Mouse (Mus musculus) gastrocnemius, postnatal 10 days (tissue): ENCODE data around the gene Espn. TPM values are rescaled to one million over a fixed set of nuclear protein-coding genes. Genes with fewer than 3 reads are reported as not detected.
A peak's percentile ranks its signal among the peaks of the same experiment; 100 is the strongest.

Source experiments
- DNase-seq: peaks from one replicate; pipeline ENCODE4 v3.0.0; 2021; ENCODE audit warnings: mixed read lengths
- total RNA-seq, 2 experiments: library from RNA; stranded (reverse); gene quantifications; 2 replicates each; pipeline ENCODE4 v1.2.3; 2021

Espn gene
- total RNA-seq, 2 experiments from 2014 or later, result 1.1 to 1.2 TPM

- DNase-seq, result no peak
These were observed 54.0 kb downstream of the Espn start for GRCm38 (mm10) chr4:152097911-152098799.

GRCm38 (mm10) chr4:152096927-152097326, 55.2 kb downstream of the Espn start:
- DNase-seq, result peak; percentile 23

GRCm38 (mm10) chr4:152095937-152096910, 55.9 kb downstream of the Espn start:
- DNase-seq, result peak; percentile 87

- DNase-seq, result no peak
These were observed 57.9 kb downstream of the Espn start for GRCm38 (mm10) chr4:152094233-152094632.

GRCm38 (mm10) chr4:152092751-152093293, 59.3 kb downstream of the Espn start:
- DNase-seq, result no peak

- DNase-seq, result no peak
These were observed 62.0 kb downstream of the Espn start for GRCm38 (mm10) chr4:152090191-152090590.

GRCm38 (mm10) chr4:152088556-152089120, 63.5 kb downstream of the Espn start:
- DNase-seq, result no peak

GRCm38 (mm10) chr4:152088133-152088532, 64.0 kb downstream of the Espn start:
- DNase-seq, result no peak

- DNase-seq, result no peak
These were observed 64.7 kb downstream of the Espn start for GRCm38 (mm10) chr4:152087211-152088081.

- DNase-seq, result peak; percentile 65
These were observed 65.5 kb downstream of the Espn start for GRCm38 (mm10) chr4:152086505-152087210.

GRCm38 (mm10) chr4:152084616-152085015, 67.6 kb downstream of the Espn start:
- no peak for DNase-seq

- no peak for DNase-seq
These were observed 68.5 kb downstream of the Espn start for GRCm38 (mm10) chr4:152083611-152084220.

GRCm38 (mm10) chr4:152079931-152080330, 72.2 kb downstream of the Espn start:
- DNase-seq, result no peak

GRCm38 (mm10) chr4:152079261-152079660, 72.9 kb downstream of the Espn start:
- DNase-seq, result no peak

- DNase-seq, result no peak
These were observed 74.1 kb downstream of the Espn start for GRCm38 (mm10) chr4:152078105-152078530.

- no peak for DNase-seq
These were observed 75.0 kb downstream of the Espn start for GRCm38 (mm10) chr4:152077191-152077590.

GRCm38 (mm10) chr4:152074548-152074947, 77.6 kb downstream of the Espn start:
- DNase-seq, result no peak

GRCm38 (mm10) chr4:152073715-152074114, 78.5 kb downstream of the Espn start:
- no peak for DNase-seq

- no peak for DNase-seq
These were observed 79.5 kb downstream of the Espn start for GRCm38 (mm10) chr4:152072655-152073054.

- DNase-seq, result peak; percentile 58
These were observed 80.0 kb downstream of the Espn start, which contains the start of gene Plekhg5 for GRCm38 (mm10) chr4:152072121-152072601. Plekhg5 (plus strand) TSS chr4:152072498.
